8 mouse cellular contexts compared by ENCODE assay signal in the genomic region with DNA sequence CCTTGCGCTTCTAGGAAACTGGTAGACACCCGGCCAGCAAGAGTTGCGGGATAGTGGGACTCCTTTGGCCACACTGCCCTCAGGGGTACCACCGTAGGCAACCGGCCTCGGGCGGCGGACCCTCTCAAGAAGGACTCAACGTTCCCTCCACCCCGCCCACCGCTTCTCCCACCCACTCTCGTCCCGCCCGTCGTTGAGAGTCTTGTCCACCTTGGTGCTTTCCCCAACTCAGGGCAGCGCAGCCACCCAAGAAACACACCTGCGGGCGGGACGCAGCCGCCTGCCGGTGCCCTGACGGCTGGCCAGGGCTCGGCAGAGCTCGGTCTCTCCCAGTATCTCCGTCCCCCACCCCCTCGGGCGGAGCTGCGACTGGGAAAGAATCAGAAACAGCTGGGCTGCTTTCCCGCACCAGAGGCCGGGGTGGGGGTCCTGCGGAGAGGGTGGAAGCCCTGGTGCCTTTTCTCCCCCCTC. TPM values are rescaled to one million over a fixed set of nuclear protein-coding genes. Genes with fewer than 3 reads are reported as not detected.
DNase-seq lines count a peak whose midpoint lies in the region; ATAC-seq and TF ChIP-seq lines count a peak whose summit lies in the region.

No protein-coding gene starts in this region.

- peak overlapping the region; percentile 76 for H3K4me2 ChIP-seq in forebrain, embryonic 13.5 days
- H3K4me2 ChIP-seq in kidney, postnatal 0 days (ENCODE audit: low read length) = peak overlapping the region; percentile 83
- peak overlapping the region; percentile 72 for H3K4me2 ChIP-seq in midbrain, embryonic 13.5 days (replicated peaks)

- H3K27ac ChIP-seq in forebrain, embryonic 13.5 days = no peak overlapping the region
- H3K27ac ChIP-seq in kidney, postnatal 0 days = no peak overlapping the region
- no peak overlapping the region for H3K27ac ChIP-seq in midbrain, embryonic 13.5 days

- no peaks in the 10 kb centered on the region for H3K36me3 ChIP-seq in megakaryocyte, embryonic 14.5 days (replicated peaks; ENCODE audit: low read length)
- H3K36me3 ChIP-seq in forebrain, embryonic 13.5 days (ENCODE audit: poor library complexity, severe bottlenecking) = no peaks in the 10 kb centered on the region
- no peaks in the 10 kb centered on the region for H3K36me3 ChIP-seq in kidney, postnatal 0 days (ENCODE audit: insufficient read depth, low read length)
- H3K36me3 ChIP-seq in midbrain, embryonic 13.5 days = no peaks in the 10 kb centered on the region

- no peaks in the 10 kb centered on the region for H3K9me3 ChIP-seq in megakaryocyte, embryonic 14.5 days
- H3K9me3 ChIP-seq in forebrain, embryonic 13.5 days (replicated peaks) = no peaks in the 10 kb centered on the region
- no peaks in the 10 kb centered on the region for H3K9me3 ChIP-seq in kidney, postnatal 0 days (replicated peaks; ENCODE audit: low read length)
- no peaks in the 10 kb centered on the region for H3K9me3 ChIP-seq in midbrain, embryonic 13.5 days

- H3K4me1 ChIP-seq in megakaryocyte, embryonic 14.5 days = peaks cover 57% of the 10 kb centered on the region
- H3K4me1 ChIP-seq in forebrain, embryonic 13.5 days = peaks cover 22% of the 10 kb centered on the region
- peaks cover 11% of the 10 kb centered on the region; the same call in 1 of the 2 replicates for H3K4me1 ChIP-seq in kidney, postnatal 0 days (replicated peaks; ENCODE audit: insufficient read depth, low read length)
- peaks cover 31% of the 10 kb centered on the region for H3K4me1 ChIP-seq in midbrain, embryonic 13.5 days (replicated peaks)

- peak overlapping the region; percentile 59; the same call in 1 of the 2 replicates for H3K9ac ChIP-seq in forebrain, embryonic 13.5 days
- 0 out of 2 replicates have a peak overlapping the region, but pooled peaks have one; percentile 40 for H3K9ac ChIP-seq in kidney, postnatal 0 days (ENCODE audit: low read depth, low read length)
- peak overlapping the region; percentile 64 for H3K9ac ChIP-seq in midbrain, embryonic 13.5 days (replicated peaks)

- peaks cover 87% of the 10 kb centered on the region for H3K27me3 ChIP-seq in megakaryocyte, embryonic 14.5 days (replicated peaks)
- peaks cover 77% of the 10 kb centered on the region for H3K27me3 ChIP-seq in forebrain, embryonic 13.5 days
- H3K27me3 ChIP-seq in kidney, postnatal 0 days (ENCODE audit: insufficient read depth, low read length) = peaks cover 29% of the 10 kb centered on the region
- H3K27me3 ChIP-seq in midbrain, embryonic 13.5 days = peaks cover 84% of the 10 kb centered on the region

- no peak for ATAC-seq in megakaryocyte, adult 5-6 weeks (ENCODE audit: poor library complexity, severe bottlenecking)
- ATAC-seq in forebrain, embryonic 13.5 days = peak; percentile 16; the same call in 1 of the 2 replicates
- ATAC-seq in kidney, postnatal 0 days (replicated peaks; ENCODE audit: low FRiP score, low read depth) = peak; percentile 10; the same call in 1 of the 2 replicates
- peak; percentile 29 for ATAC-seq in midbrain, embryonic 13.5 days

- peak overlapping the region; percentile 92 for H3K4me3 ChIP-seq in megakaryocyte, embryonic 14.5 days (replicated peaks)
- peak overlapping the region; percentile 51 for H3K4me3 ChIP-seq in forebrain, embryonic 13.5 days
- peak overlapping the region; percentile 42 for H3K4me3 ChIP-seq in kidney, postnatal 0 days (replicated peaks; ENCODE audit: low read depth, low read length)
- peak overlapping the region; percentile 57 for H3K4me3 ChIP-seq in midbrain, embryonic 13.5 days (replicated peaks)

- peak; percentile 39 for DNase-seq in kidney, postnatal 0 days (ENCODE audit: low spot score)
- no peak for DNase-seq in cerebellum, postnatal 10 days
- DNase-seq in layer of hippocampus, postnatal 25 days (ENCODE audit: extremely low spot score in 1 of 2, low spot score in 1 of 2) = no peak
- no peak for DNase-seq in cerebellum, adult 9-11 months

- 2% methylated on average over 28 of the region's 31 CpGs for WGBS in forebrain, embryonic 13.5 days
- WGBS in kidney, postnatal 0 days = under 1% methylated on average over 31 of the region's 31 CpGs
- WGBS in midbrain, embryonic 13.5 days = under 1% methylated on average over 31 of the region's 31 CpGs

- no peak for TF ChIP-seq CTCF in kidney, postnatal 0 days (IDR thresholded peaks at IDR 0.05; ENCODE audit: low read depth)

RNA-seq across cellular contexts. Expression of a gene that starts 0.5 kb away (rescaled TPM):
- polyA plus RNA-seq in megakaryocyte, embryonic 14.5 days (2012; ENCODE audit: insufficient read depth, low replicate concordance) = not detected in 2 replicates
- total RNA-seq in megakaryocyte, adult 5-6 weeks (2015) = not detected in 2 replicates
- not detected in 2 replicates for total RNA-seq in megakaryocyte, adult 5-6 weeks (2017)
- polyA plus RNA-seq in forebrain, embryonic 13.5 days (2015; fragmentation: Nextera tagmentation; extraction: Ambion mirVana) = 0.66 and 0.98 TPM in 2 replicates
- polyA plus RNA-seq in kidney, postnatal 0 days (2015; fragmentation: Nextera tagmentation; extraction: Ambion mirVana) = 0.43 and 0.59 TPM in 2 replicates
- polyA plus RNA-seq in midbrain, embryonic 13.5 days (2015; fragmentation: Nextera tagmentation; extraction: Ambion mirVana) = 0.66 and 1.3 TPM in 2 replicates
- total RNA-seq in layer of hippocampus, postnatal 25 days (2021) = under 1 TPM; 0.23 to 0.66 TPM

Comparison
In these comparisons a context has a peak if more than half of its experiments do, and no peak if none do; other contexts are left out.
1. H3K4me3 ChIP-seq: peak in every context shown above with its lines; median percentile 92 in megakaryocyte, embryonic 14.5 days; 57 in midbrain, embryonic 13.5 days; 51 in forebrain, embryonic 13.5 days; 42 in kidney, postnatal 0 days.